Mouse (Mus musculus): ENCODE data around the gene Gal3st2b. TPM values are rescaled to one million over a fixed set of nuclear protein-coding genes. Genes with fewer than 3 reads are reported as not detected.
"Not testable (repeated sequence)": the region's sequence is repeated elsewhere in the genome, so short reads cannot be mapped to it uniquely, and the experiment has no call there.

Gal3st2b gene
- under 1 TPM; 0.12 to 0.14 TPM for total RNA-seq (2021)
- long read RNA-seq, experiment 1, result 0 reads
- long read RNA-seq, experiment 2, result 0 reads

- DNase-seq, result not testable (repeated sequence)
Observed at GRCm38 (mm10) chr1:93918011-93918410, at the start of gene Gal3st2b. Gene Gal3st2b (plus strand): TSS chr1:93918311.

- not testable (repeated sequence) for DNase-seq
Observed at GRCm38 (mm10) chr1:93871594-93872105, 46.5 kb upstream of the Gal3st2b start.

GRCm38 (mm10) chr1:93874405-93874804 lies 43.7 kb upstream of the Gal3st2b start:
- DNase-seq, result not testable (repeated sequence)

GRCm38 (mm10) chr1:93881778-93882177 lies 36.3 kb upstream of the Gal3st2b start:
- not testable (repeated sequence) for DNase-seq

- not testable (repeated sequence) for DNase-seq
Observed at GRCm38 (mm10) chr1:93890936-93891335, 27.2 kb upstream of the Gal3st2b start.

- not testable (repeated sequence) for DNase-seq
Observed at GRCm38 (mm10) chr1:93897395-93897794, 20.7 kb upstream of the Gal3st2b start.

GRCm38 (mm10) chr1:93901291-93901690 lies 16.8 kb upstream of the Gal3st2b start:
- not testable (repeated sequence) for DNase-seq

- not testable (repeated sequence) for DNase-seq
Observed at GRCm38 (mm10) chr1:93906690-93907089, 11.4 kb upstream of the Gal3st2b start.

GRCm38 (mm10) chr1:93908977-93909586 lies 9.0 kb upstream of the Gal3st2b start:
- not testable (repeated sequence) for DNase-seq

GRCm38 (mm10) chr1:93911877-93912276 lies 6.2 kb upstream of the Gal3st2b start:
- not testable (repeated sequence) for DNase-seq

- not testable (repeated sequence) for DNase-seq
Observed at GRCm38 (mm10) chr1:93917160-93917559, 951 bp upstream of the Gal3st2b start.

GRCm38 (mm10) chr1:93918775-93919174 lies 664 bp downstream of the Gal3st2b start:
- DNase-seq, result not testable (repeated sequence)

- not testable (repeated sequence) for DNase-seq
Observed at GRCm38 (mm10) chr1:93919321-93919720, 1.2 kb downstream of the Gal3st2b start.

- not testable (repeated sequence) for DNase-seq
Observed at GRCm38 (mm10) chr1:93922609-93923008, 4.5 kb downstream of the Gal3st2b start.

- not testable (repeated sequence) for DNase-seq
Observed at GRCm38 (mm10) chr1:93923098-93923497, 5.0 kb downstream of the Gal3st2b start.

- not testable (repeated sequence) for DNase-seq
Observed at GRCm38 (mm10) chr1:93935378-93935777, 17.3 kb downstream of the Gal3st2b start.

GRCm38 (mm10) chr1:93937807-93938206 lies 19.7 kb downstream of the Gal3st2b start:
- DNase-seq, result not testable (repeated sequence)

- not testable (repeated sequence) for DNase-seq
Observed at GRCm38 (mm10) chr1:93938415-93938814, 20.3 kb downstream of the Gal3st2b start.

GRCm38 (mm10) chr1:93949087-93949486 lies 31.0 kb downstream of the Gal3st2b start:
- not testable (repeated sequence) for DNase-seq

GRCm38 (mm10) chr1:93966489-93966888 lies 48.4 kb downstream of the Gal3st2b start:
- DNase-seq, result not testable (repeated sequence)

GRCm38 (mm10) chr1:93970380-93970779 lies 52.3 kb downstream of the Gal3st2b start:
- not testable (repeated sequence) for DNase-seq

GRCm38 (mm10) chr1:93970797-93971196 lies 52.7 kb downstream of the Gal3st2b start:
- DNase-seq, result not testable (repeated sequence)

- not testable (repeated sequence) for DNase-seq
Observed at GRCm38 (mm10) chr1:93975764-93976163, 57.7 kb downstream of the Gal3st2b start.

- DNase-seq, result not testable (repeated sequence)
Observed at GRCm38 (mm10) chr1:93978287-93978686, 60.2 kb downstream of the Gal3st2b start.
